ENCODE assay signal across 18 mouse cellular contexts in the genomic region with DNA sequence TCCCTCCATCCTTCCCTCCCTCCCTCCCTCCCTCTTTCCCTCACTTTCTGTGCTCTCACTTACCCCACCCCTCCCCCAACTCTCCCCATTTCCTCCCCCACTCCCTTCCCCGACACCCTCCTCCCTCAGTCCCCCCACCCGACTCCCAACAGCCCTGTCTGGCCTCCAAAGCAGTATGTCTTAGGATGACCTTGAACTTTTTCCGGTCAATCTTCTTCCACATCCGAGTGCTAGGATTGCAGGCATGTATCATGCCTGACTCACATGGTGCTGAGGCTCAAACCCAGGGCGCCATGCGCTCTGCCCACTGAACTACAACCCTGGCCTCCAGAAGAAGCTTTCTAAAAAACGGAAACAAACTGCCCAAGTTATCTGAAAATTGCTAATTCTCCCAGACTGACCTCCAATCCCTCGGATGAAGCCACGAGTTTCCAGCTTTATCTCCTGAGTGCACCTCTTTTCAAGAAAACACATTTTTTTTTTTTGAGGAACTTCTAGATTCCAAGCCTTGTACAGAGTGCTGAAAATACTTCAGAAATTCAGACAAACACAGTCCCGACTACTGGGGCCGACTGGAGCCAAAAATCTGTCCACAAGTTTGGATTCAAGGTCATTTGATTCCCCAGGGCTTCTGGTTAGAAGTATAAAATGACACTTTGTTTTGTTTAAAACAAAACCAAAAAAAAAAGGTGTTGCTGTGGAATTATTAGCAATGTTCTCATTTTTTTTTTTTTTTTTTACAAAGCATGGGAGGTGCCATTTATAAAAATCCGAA.
DNase-seq lines count a peak whose midpoint lies in the region; ATAC-seq and TF ChIP-seq lines count a peak whose summit lies in the region.
"Had no signal": no experiment of that assay in that cellular context is flagged by ENCODE, and none has a peak within 500 bp of the region (broad histone marks: within the 10 kb centered on the region; RNA-seq: fewer than 3 reads in every experiment).

No protein-coding gene starts in this region.

- H3K27ac ChIP-seq in kidney, adult 2 months (ENCODE audit: insufficient read depth, low read depth, low read length), result peak overlapping the region; percentile 37; the same call in 1 of the 2 replicates
- peak overlapping the region; percentile 63; the same call in 1 of the 2 replicates for H3K27ac ChIP-seq in ES-E14 (ENCODE audit: insufficient read depth, low read depth, low read length, poor library complexity, severe bottlenecking)
- peak overlapping the region; percentile 83 for H3K27ac ChIP-seq in brown adipose tissue, adult 24 weeks (replicated peaks; ENCODE audit: low read depth, low read length)
- H3K27ac ChIP-seq: forebrain, embryonic 15.5 days; kidney, postnatal 0 days; limb, embryonic 10.5 days; lung, embryonic 15.5 days had no signal

- no peak for TF ChIP-seq CTCF in kidney, adult 2 months (conservative IDR thresholded peaks at IDR 0.05; ENCODE audit: insufficient read depth, insufficient read length, low read depth, low read length)

- TF ChIP-seq POLR2A in kidney, adult 2 months (IDR thresholded peaks at IDR 0.05; ENCODE audit: low read depth, low read length), result no peak

- peak overlapping the region; percentile 60; the same call in 1 of the 2 replicates for H3K9ac ChIP-seq in ES-E14 (ENCODE audit: insufficient read depth, low read depth, low read length, poor library complexity, severe bottlenecking)
- H3K9ac ChIP-seq: forebrain, embryonic 15.5 days; lung, embryonic 15.5 days had no signal

- no peaks in the 10 kb centered on the region for H3K27me3 ChIP-seq in kidney, adult 2 months (replicated peaks; ENCODE audit: control insufficient read depth, insufficient read depth, low read length)

- peak; percentile 50 for DNase-seq in heart, adult 11 months
- DNase-seq in heart, postnatal 25 days (ENCODE audit: low spot score), result no peak
- peak; percentile 22 for DNase-seq in kidney, adult 2 months
- no peak for DNase-seq in kidney, adult 8-10 months
- DNase-seq in ES-E14 (ENCODE audit: low read depth, low spot score), result no peak
- DNase-seq: B cell, adult 2 months; cerebellum, adult 11-12 months; cerebellum, postnatal 36 days; right cerebral cortex, adult 18-20 months; thymus, adult 18-20 months had no signal

- no peak overlapping the region for H3K4me3 ChIP-seq in kidney, adult 2 months (ENCODE audit: insufficient read depth, low read depth, low read length)
- peak overlapping the region; percentile 28 to 31; a peak in 2 of 4 replicates for H3K4me3 ChIP-seq in ES-E14 (ENCODE audit: insufficient read depth in 1 of 2, low read depth in 1 of 2, low read length in 2 of 2, poor library complexity in 1 of 2, severe bottlenecking in 1 of 2)
- peak overlapping the region; percentile 55 for H3K4me3 ChIP-seq in brown adipose tissue, adult 24 weeks (ENCODE audit: insufficient read depth, low read depth, low read length)
- H3K4me3 ChIP-seq: forebrain, embryonic 15.5 days; limb, embryonic 10.5 days; lung, embryonic 15.5 days had no signal

- 51% methylated on average over 12 of the region's 12 CpGs for WGBS in kidney, adult 2 months

- 0 out of 2 replicates have a peak, but pooled peaks cover 3% of the 10 kb centered on the region for H3K4me1 ChIP-seq in kidney, adult 2 months (ENCODE audit: control insufficient read depth, insufficient read depth, low read length)
- H3K4me1 ChIP-seq in ES-E14 (ENCODE audit: control insufficient read depth in 2 of 2, insufficient read depth in 2 of 2, low read length in 2 of 2, poor library complexity in 1 of 2), result peaks cover 8 to 26% of the 10 kb centered on the region in 2 experiments
- no peaks in the 10 kb centered on the region for H3K4me1 ChIP-seq in brown adipose tissue, adult 24 weeks (ENCODE audit: control insufficient read depth, insufficient read depth, insufficient read length, low read length)

- in situ Hi-C loops in ES-E14 (cut with MboI; ENCODE audit: low sequenced_read_pairs in 2 of 2, unreplicated experiment in 2 of 2), result no loop called here

- H3K36me3 ChIP-seq in kidney, adult 2 months (ENCODE audit: control insufficient read depth, insufficient read depth, low read length), result no peaks in the 10 kb centered on the region
- H3K36me3 ChIP-seq in ES-E14 (ENCODE audit: control insufficient read depth, insufficient read depth, low read length, poor library complexity, severe bottlenecking), result no peaks in the 10 kb centered on the region
- H3K36me3 ChIP-seq: forebrain, embryonic 15.5 days; G1E; limb, embryonic 10.5 days; lung, embryonic 15.5 days had no signal

- H3K9me3 ChIP-seq in ES-E14 (ENCODE audit: control insufficient read depth, insufficient read depth, low read depth, low read length), result no peaks in the 10 kb centered on the region
- H3K9me3 ChIP-seq: forebrain, embryonic 15.5 days; G1E; limb, embryonic 10.5 days; lung, embryonic 15.5 days had no signal

- no peak for ATAC-seq in frontal cortex, adult (ENCODE audit: low TSS enrichment)
- ATAC-seq: forebrain, embryonic 15.5 days; inflammation-experienced regulatory T-cells, adult 6 months had no signal

- intact Hi-C loops in heart, postnatal 25 days (cut with DNase I), result no loop called here

TF ChIP-seq in ES-E14, 5 proteins besides CTCF, POLR2A, EP300 and RAD21:
- TF ChIP-seq CHD2 (IDR thresholded peaks at IDR 0.05; ENCODE audit: low read depth, low read length) (no peak), ZNF384 (IDR thresholded peaks at IDR 0.05; ENCODE audit: low read depth, low read length) (peak; percentile 26; the same call in 1 of the 2 replicates), MAFK (IDR thresholded peaks at IDR 0.05; ENCODE audit: insufficient read depth, low read depth, low read length) (no peak)

Comparison
In these comparisons a context has a peak if more than half of its experiments do, and no peak if none do; other contexts are left out.
1. DNase-seq: peak in heart, adult 11 months (single experiment) and kidney, adult 2 months (single experiment); none in heart, postnatal 25 days (single experiment), kidney, adult 8-10 months (0 of 2) and ES-E14 (single experiment).
2. Peak in every context shown above with its lines, with median percentiles within 50 percentile points of each other: H3K27ac ChIP-seq.